Mouse (Mus musculus) cerebellum, adult (tissue): ENCODE data around the gene Adap2.
A peak's percentile ranks its signal among the peaks of the same experiment; 100 is the strongest.

Experiments used
- ATAC-seq: cut with Nextera tagmentation; 2 replicates; pipeline ENCODE4 v1.9.2; 2017; ENCODE audit warnings: mild to moderate bottlenecking, moderate library complexity, mixed read lengths; ENCODE audit not compliant: insufficient number of reproducible peaks, low FRiP score, low TSS enrichment

Gene Adap2

GRCm38 (mm10) chr11:80190280-80190679 is 36.4 kb downstream of the Adap2 start:
- no peak for ATAC-seq

- ATAC-seq: no peak
Measured at GRCm38 (mm10) chr11:80193827-80194226, 39.9 kb downstream of the Adap2 start.

- ATAC-seq: no peak
Measured at GRCm38 (mm10) chr11:80196351-80196750, 42.4 kb downstream of the Adap2 start.

GRCm38 (mm10) chr11:80199316-80199715 is 45.4 kb downstream of the Adap2 start:
- no peak for ATAC-seq

GRCm38 (mm10) chr11:80199773-80200172 is 45.9 kb downstream of the Adap2 start:
- ATAC-seq: no peak

GRCm38 (mm10) chr11:80200326-80200725 is 46.4 kb downstream of the Adap2 start:
- no peak for ATAC-seq

- no peak for ATAC-seq
Measured at GRCm38 (mm10) chr11:80202296-80202695, 48.4 kb downstream of the Adap2 start.

GRCm38 (mm10) chr11:80204037-80204436 is 50.1 kb downstream of the Adap2 start:
- no peak for ATAC-seq

GRCm38 (mm10) chr11:80204941-80205340 is 51.0 kb downstream of the Adap2 start:
- ATAC-seq: no peak

- ATAC-seq: no peak
Measured at GRCm38 (mm10) chr11:80208465-80208859, 54.6 kb downstream of the Adap2 start.

- peak; percentile 88; the same call in 1 of the 2 replicates for ATAC-seq
Measured at GRCm38 (mm10) chr11:80208860-80209800, 55.2 kb downstream of the Adap2 start, which contains the start of gene Rhot1. Gene Rhot1 (plus strand): TSS chr11:80209019.

GRCm38 (mm10) chr11:80210321-80210720 is 56.4 kb downstream of the Adap2 start:
- no peak for ATAC-seq

GRCm38 (mm10) chr11:80212282-80212681 is 58.4 kb downstream of the Adap2 start:
- no peak for ATAC-seq

GRCm38 (mm10) chr11:80215291-80215690 is 61.4 kb downstream of the Adap2 start:
- ATAC-seq: no peak

- ATAC-seq: no peak
Measured at GRCm38 (mm10) chr11:80218657-80219293, 64.9 kb downstream of the Adap2 start.
